Mouse (Mus musculus): ENCODE results near the gene Olfr1467.

The Olfr1467 gene

DNA sequence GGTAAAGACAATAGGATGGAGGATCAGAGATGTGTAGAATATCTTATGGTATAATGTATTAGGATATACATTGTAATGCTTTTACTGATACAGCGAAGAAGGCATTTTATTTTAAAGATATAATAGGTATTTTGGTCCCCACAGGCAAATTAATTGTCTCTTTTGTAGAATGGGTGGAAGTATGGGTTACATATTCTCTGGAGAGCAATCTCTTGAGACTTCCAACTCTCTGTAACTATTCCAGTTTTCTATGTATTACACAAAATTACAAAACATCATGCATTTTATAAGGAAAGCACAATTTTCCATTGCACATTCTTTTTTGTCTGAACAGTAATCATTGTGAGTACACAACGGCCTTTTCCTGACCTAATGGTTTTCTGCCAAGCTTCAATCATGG, at the start of gene Olfr1467:
Gene Olfr1467 (plus strand): TSS at position 301 of the 400 bp plus-strand sequence.
- no peak for DNase-seq (ENCODE audit: low spot score)

DNA sequence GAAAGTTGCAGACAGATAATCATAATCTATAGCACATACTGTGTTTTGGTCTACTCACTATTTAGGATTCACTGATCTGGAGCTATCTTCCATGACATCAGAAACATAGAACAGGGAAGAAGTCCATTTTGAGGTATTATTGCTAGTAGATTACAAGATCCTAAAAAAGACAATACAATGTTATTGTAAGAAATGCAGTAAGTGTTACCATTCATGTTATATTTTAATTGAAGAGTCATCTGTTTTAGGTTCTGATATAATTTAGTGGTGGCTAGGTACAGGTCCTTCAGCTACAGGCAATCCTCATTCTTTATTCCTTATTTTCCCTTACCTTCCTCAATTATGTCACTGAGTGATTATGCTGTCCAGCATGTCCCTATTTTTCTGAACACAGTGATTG, 46.6 kb upstream of the Olfr1467 start, which contains the start of gene Olfr1465:
Gene Olfr1465 (minus strand): TSS at position 101 of the 400 bp plus-strand sequence.
- no peak for DNase-seq (ENCODE audit: low spot score)

DNA sequence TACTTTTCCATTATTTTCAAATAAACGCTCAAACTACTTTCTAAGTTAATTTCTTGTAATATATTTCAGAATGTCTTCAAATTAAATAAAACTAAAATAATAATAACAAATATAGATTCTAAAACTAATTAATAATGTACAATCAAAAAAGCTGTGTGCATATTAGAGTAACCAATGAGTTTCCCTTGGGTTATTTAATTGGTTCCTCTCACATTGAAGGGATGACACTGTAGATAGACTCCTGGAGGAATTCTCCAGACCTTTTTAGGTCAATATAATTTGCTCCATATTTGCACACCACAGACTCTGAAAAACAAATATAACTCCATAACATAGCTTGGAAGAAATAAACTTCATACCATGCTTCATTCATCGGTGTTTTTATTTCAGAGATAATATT, 23.5 kb upstream of the Olfr1467 start, which contains the start of gene Olfr1466:
Gene Olfr1466 (plus strand): TSS at position 301 of the 400 bp plus-strand sequence.
- no peak for DNase-seq (ENCODE audit: low spot score)

DNA sequence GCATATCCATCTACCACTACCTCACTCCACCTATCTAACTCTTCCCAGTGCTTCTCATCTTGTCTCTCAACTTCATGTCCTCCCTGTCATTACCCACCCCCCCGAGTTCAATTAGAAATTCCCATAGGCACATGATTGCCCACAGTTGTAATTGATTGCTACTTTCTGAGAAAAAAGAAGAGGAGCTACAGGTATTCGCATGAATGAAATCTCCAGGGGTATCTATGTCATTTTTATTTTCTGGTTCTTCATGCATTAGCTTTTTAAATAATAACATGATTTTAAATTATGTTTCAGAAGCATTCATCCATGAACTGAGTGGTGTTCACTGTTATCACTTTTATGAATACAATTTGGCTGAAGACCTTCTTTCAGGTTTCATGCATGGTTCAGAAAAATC, 45.5 kb downstream of the Olfr1467 start, which contains the start of gene Olfr1469:
Gene Olfr1469 (plus strand): TSS at position 301 of the 400 bp plus-strand sequence.
- no peak for DNase-seq (ENCODE audit: low spot score)
